Mouse (Mus musculus): Measurements from ENCODE around the gene Ubqln1. TPM values are rescaled to one million over a fixed set of nuclear protein-coding genes. Genes with fewer than 3 reads are reported as not detected.

Gene Ubqln1
- polyA plus RNA-seq, 1 experiment from 2014 or later = 144 TPM

DNA sequence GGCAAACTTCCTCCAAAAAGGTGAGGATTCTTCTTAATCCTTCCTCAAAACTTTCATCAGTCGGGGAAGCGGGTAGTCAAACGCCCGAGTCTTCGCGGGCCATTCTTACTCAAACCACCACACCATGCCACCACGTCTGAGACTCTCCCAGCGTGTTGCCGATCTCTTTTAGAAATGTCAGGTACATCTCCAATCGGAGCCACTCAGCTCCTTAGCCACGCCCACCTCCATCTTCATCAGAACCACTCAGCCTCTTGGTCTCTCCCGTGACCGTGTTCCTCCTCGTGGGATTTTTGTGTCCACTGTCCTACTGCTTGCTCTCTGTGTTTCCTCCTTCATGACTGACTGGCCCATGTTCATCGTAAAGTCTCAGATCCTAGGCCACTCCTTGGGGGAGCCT is 54.7 kb downstream of the Ubqln1 start:
- 95% methylated on average over 15 of the region's 15 CpGs for WGBS
- no peaks in the 10 kb centered on the region for H3K4me1 ChIP-seq (ENCODE audit: control insufficient read depth, insufficient read depth, low read length)
- H3K4me2 ChIP-seq (ENCODE audit: low read depth, low read length) = no peak overlapping the region
- H3K9me3 ChIP-seq (replicated peaks; ENCODE audit: control insufficient read depth, low read length) = no peaks in the 10 kb centered on the region
- H3K4me3 ChIP-seq (ENCODE audit: low read depth, low read length) = no peak overlapping the region
- H3K9ac ChIP-seq (replicated peaks; ENCODE audit: low read length) = no peak overlapping the region
- DNase-seq (ENCODE audit: low spot score) (no peak), ATAC-seq (replicated peaks; ENCODE audit: insufficient number of reproducible peaks, low FRiP score, low TSS enrichment, low read depth) (no peak)
- H3K27me3 ChIP-seq (ENCODE audit: control insufficient read depth, insufficient read depth, low read length) = no peaks in the 10 kb centered on the region
- H3K27ac ChIP-seq (replicated peaks; ENCODE audit: low read depth, low read length) = no peak overlapping the region
- H3K36me3 ChIP-seq (replicated peaks; ENCODE audit: control insufficient read depth, insufficient read depth, low read depth, low read length) = peaks cover 5% of the 10 kb centered on the region; the same call in 1 of the 2 replicates

DNA sequence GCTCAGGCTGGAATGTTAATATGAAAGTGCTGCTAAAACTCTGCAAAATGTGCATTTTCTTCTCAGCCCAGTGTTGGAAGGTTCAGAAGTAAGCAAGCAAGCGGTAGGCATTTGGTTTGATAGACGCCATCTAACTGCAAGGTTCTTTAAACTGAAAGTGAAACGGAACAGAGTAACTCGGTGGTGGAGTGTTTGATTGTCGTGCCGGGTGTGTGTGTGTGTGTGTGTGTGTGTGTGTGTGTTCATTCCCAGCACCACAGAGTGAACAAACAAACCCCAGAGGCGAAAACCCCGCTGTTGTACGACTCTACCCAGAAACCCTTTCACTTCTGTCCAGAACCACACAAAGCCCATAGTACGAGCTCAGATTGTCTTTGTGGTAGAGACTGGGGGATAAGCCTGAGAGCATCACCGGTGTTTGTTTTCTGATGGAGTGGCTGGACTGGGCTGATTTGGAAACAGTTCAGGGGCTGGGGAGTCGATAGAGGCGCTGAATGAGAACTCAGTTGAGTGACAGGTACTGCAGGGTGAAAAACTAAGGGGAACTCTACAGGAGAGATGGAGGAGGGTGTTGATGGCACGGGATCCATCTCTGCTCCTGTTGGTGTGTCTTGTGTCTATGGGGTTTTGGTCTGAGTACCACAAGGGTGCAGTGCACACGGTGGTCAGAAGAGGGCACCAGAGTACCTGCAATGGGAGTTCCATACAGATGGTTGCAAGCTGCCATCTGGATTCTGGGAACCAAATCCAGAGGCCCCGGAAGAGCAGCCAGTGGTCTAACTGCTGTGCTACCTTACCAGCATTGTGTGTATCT is 57.1 kb downstream of the Ubqln1 start:
- 12% methylated on average over 16 of the region's 16 CpGs for WGBS
- ATAC-seq (replicated peaks; ENCODE audit: insufficient number of reproducible peaks, low FRiP score, low TSS enrichment, low read depth) = peak; percentile 58; the same call in 1 of the 2 replicates
- H3K27ac ChIP-seq (replicated peaks; ENCODE audit: low read depth, low read length) = no peak overlapping the region

DNA sequence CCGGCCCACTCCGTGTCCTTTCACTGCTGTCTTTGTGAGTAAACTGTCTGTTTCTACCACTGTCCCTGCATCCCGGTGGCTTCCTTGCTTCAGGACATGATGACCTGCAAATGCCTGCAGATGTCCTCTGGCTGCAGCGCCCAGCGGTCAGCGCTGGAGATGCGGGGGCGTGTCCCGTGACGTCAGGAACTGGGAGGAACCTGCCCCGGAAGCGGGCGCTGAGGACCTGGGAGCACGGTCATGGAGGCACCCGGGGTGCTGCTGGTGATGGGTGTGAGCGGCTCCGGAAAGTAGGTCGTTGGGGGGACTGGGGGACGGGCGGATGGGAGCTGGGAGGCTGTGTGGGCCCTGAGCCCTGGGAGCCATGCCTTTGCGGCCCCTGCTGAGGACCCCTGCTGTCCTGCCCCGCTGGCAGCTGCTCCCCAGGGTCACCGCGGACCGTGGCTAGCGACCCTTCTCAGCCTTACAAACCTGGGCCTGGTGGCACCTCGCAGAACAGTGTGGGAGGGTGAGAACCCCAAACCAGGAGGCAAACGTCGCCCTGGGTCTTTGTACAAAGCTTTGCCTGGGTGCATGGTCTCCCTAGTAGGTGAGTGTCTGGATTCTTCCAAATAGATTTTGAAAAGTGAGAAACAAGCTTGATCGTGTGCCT is 57.9 kb downstream of the Ubqln1 start, which contains the start of gene Idnk:
Gene Idnk (plus strand): TSS at position 203 of the 652 bp plus-strand sequence.
- H3K4me3 ChIP-seq (ENCODE audit: low read depth, low read length) = peak within 1 kb of the TSS; percentile 68
- H3K9ac ChIP-seq (replicated peaks; ENCODE audit: low read length) = peak within 1 kb of the TSS; percentile 67
- DNase-seq (ENCODE audit: low spot score) (peak; percentile 91), ATAC-seq (replicated peaks; ENCODE audit: insufficient number of reproducible peaks, low FRiP score, low TSS enrichment, low read depth) (peak; percentile 85)
- H3K27ac ChIP-seq (replicated peaks; ENCODE audit: low read depth, low read length) = no peak within 1 kb of the TSS
- WGBS = under 1% methylated on average over 25 of the region's 30 CpGs
- H3K36me3 ChIP-seq (replicated peaks; ENCODE audit: control insufficient read depth, insufficient read depth, low read depth, low read length) = peaks cover 3% of the 10 kb centered on the region; the same call in 1 of the 2 replicates
- H3K4me1 ChIP-seq (ENCODE audit: control insufficient read depth, insufficient read depth, low read length) = no peaks in the 10 kb centered on the region
- H3K9me3 ChIP-seq (replicated peaks; ENCODE audit: control insufficient read depth, low read length) = no peaks in the 10 kb centered on the region
- peak within 1 kb of the TSS; percentile 79 for H3K4me2 ChIP-seq (ENCODE audit: low read depth, low read length)
- H3K27me3 ChIP-seq (ENCODE audit: control insufficient read depth, insufficient read depth, low read length) = no peaks in the 10 kb centered on the region

More for the DNA sequence above, 57.1 kb downstream of the Ubqln1 start:
- Histone ChIP-seq H3K27me3 (ENCODE audit: control insufficient read depth, insufficient read depth, low read length) (no peaks in the 10 kb centered on the region), H3K9me3 (replicated peaks; ENCODE audit: control insufficient read depth, low read length) (no peaks in the 10 kb centered on the region), H3K9ac (replicated peaks; ENCODE audit: low read length) (peak overlapping the region; percentile 67), H3K4me3 (ENCODE audit: low read depth, low read length) (peak overlapping the region; percentile 68), H3K36me3 (replicated peaks; ENCODE audit: control insufficient read depth, insufficient read depth, low read depth, low read length) (peaks cover 5% of the 10 kb centered on the region; the same call in 1 of the 2 replicates), H3K4me1 (ENCODE audit: control insufficient read depth, insufficient read depth, low read length) (no peaks in the 10 kb centered on the region), H3K4me2 (ENCODE audit: low read depth, low read length) (peak overlapping the region; percentile 79)
- peak; percentile 93 for DNase-seq (ENCODE audit: low spot score)

DNA sequence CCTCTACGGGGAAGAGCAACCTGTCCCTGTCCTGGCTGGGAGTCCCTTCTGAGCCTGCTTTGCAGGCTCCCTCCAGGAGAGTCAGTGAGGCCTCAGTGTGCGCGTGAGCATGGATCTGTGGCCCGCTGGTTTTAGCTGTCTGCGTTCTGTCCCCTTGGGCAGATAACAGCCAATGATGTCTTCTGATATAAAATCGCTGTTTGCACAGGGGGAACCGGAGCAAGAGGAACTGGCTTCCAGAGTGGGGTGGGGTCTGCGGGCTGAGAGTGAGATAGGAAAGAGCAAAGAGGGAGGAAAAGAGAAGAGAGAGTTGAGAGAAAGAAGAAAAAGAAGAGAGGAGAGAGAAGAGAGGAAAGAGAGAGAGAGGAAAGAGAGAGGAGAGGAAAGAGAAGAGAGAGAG is 58.4 kb downstream of the Ubqln1 start:
- no peaks in the 10 kb centered on the region for H3K4me1 ChIP-seq (ENCODE audit: control insufficient read depth, insufficient read depth, low read length)
- WGBS = 23% methylated on average over 8 of the region's 8 CpGs
- H3K36me3 ChIP-seq (replicated peaks; ENCODE audit: control insufficient read depth, insufficient read depth, low read depth, low read length) = 0 out of 2 replicates have a peak, but pooled peaks cover 2% of the 10 kb centered on the region
- DNase-seq (ENCODE audit: low spot score) (no peak), ATAC-seq (replicated peaks; ENCODE audit: insufficient number of reproducible peaks, low FRiP score, low TSS enrichment, low read depth) (no peak)
- H3K9ac ChIP-seq (replicated peaks; ENCODE audit: low read length) = peak overlapping the region; percentile 67
- no peak overlapping the region for H3K27ac ChIP-seq (replicated peaks; ENCODE audit: low read depth, low read length)
- peak overlapping the region; percentile 68 for H3K4me3 ChIP-seq (ENCODE audit: low read depth, low read length)
- H3K27me3 ChIP-seq (ENCODE audit: control insufficient read depth, insufficient read depth, low read length) = no peaks in the 10 kb centered on the region
- no peaks in the 10 kb centered on the region for H3K9me3 ChIP-seq (replicated peaks; ENCODE audit: control insufficient read depth, low read length)
- H3K4me2 ChIP-seq (ENCODE audit: low read depth, low read length) = peak overlapping the region; percentile 79

DNA sequence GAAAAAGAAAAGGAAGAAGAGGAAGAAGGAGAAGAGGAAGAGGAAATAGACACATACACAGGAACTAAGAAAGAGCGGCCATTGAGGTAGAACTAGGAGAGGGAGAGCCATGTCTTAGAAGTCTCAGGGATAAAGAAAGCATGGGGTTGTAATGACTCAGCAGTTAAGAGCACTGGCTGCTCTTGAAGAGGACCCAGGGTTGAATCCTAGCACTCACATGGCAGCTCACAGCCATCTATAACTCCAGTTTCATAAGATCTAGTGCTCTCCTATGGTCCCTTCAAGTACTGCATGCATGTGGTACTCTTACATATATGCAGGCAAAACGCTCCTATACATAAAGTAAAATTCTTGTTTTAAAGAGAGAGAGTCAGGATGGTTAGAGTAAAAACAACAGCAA is 59.4 kb downstream of the Ubqln1 start:
- no peak overlapping the region for H3K9ac ChIP-seq (replicated peaks; ENCODE audit: low read length)
- H3K4me2 ChIP-seq (ENCODE audit: low read depth, low read length) = no peak overlapping the region
- no peak for DNase-seq (ENCODE audit: low spot score)
- no peaks in the 10 kb centered on the region for H3K36me3 ChIP-seq (replicated peaks; ENCODE audit: control insufficient read depth, insufficient read depth, low read depth, low read length)
- H3K9me3 ChIP-seq (replicated peaks; ENCODE audit: control insufficient read depth, low read length) = no peaks in the 10 kb centered on the region
- no peaks in the 10 kb centered on the region for H3K4me1 ChIP-seq (ENCODE audit: control insufficient read depth, insufficient read depth, low read length)
- ATAC-seq (replicated peaks; ENCODE audit: insufficient number of reproducible peaks, low FRiP score, low TSS enrichment, low read depth) = no peak
- WGBS = 90% methylated on average over 2 of the region's 2 CpGs
- H3K27ac ChIP-seq (replicated peaks; ENCODE audit: low read depth, low read length) = no peak overlapping the region
- no peaks in the 10 kb centered on the region for H3K27me3 ChIP-seq (ENCODE audit: control insufficient read depth, insufficient read depth, low read length)
- no peak overlapping the region for H3K4me3 ChIP-seq (ENCODE audit: low read depth, low read length)

DNA sequence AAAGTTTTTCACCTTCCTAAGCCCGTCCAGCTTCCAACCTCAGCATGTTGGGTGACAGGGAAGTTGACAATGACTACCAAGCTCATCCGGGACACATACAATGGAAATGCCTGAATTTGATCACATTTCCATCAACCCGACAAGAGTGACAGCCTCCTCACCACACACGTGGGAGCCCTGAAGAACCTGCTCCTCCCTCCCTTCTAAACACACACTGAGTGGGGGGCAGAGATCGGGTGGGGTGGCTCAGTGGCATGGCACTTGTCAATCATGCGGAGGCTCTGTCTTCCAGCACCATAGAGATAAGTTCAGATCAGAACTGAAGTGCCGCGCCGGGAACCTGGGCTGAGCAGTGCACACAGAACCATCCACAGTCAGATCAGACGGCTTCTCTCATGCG is 65.0 kb downstream of the Ubqln1 start:
- Histone ChIP-seq H3K27me3 (ENCODE audit: control insufficient read depth, insufficient read depth, low read length) (no peaks in the 10 kb centered on the region), H3K36me3 (replicated peaks; ENCODE audit: control insufficient read depth, insufficient read depth, low read depth, low read length) (no peaks in the 10 kb centered on the region), H3K9me3 (replicated peaks; ENCODE audit: control insufficient read depth, low read length) (no peaks in the 10 kb centered on the region), H3K4me2 (ENCODE audit: low read depth, low read length) (no peak overlapping the region), H3K4me3 (ENCODE audit: low read depth, low read length) (no peak overlapping the region), H3K4me1 (ENCODE audit: control insufficient read depth, insufficient read depth, low read length) (no peaks in the 10 kb centered on the region), H3K27ac (replicated peaks; ENCODE audit: low read depth, low read length) (no peak overlapping the region), H3K9ac (replicated peaks; ENCODE audit: low read length) (no peak overlapping the region)
- no peak for DNase-seq (ENCODE audit: low spot score)
- ATAC-seq (replicated peaks; ENCODE audit: insufficient number of reproducible peaks, low FRiP score, low TSS enrichment, low read depth) = no peak
- WGBS = 85% methylated on average over 11 of the region's 11 CpGs

DNA sequence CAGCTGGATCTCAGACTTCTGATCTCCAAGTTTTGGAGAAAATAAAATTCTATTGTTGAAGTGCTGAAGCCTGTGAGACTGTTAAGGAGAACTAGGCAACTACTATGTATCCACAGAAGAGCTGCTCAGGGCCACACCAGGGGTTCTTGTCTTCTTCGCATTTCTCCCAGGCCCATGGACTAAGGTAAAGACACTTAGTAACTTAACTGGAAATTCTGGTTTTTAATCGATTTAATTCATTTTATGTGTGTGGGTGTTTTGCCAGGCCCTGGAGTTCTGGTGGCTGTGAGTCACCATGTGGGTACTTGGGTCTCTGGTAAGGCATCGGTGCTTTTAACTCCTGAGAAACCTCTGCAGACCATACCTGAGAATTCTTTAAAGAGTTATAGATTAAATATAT is 65.8 kb downstream of the Ubqln1 start:
- no peak overlapping the region for H3K9ac ChIP-seq (replicated peaks; ENCODE audit: low read length)
- no peaks in the 10 kb centered on the region for H3K4me1 ChIP-seq (ENCODE audit: control insufficient read depth, insufficient read depth, low read length)
- no peak overlapping the region for H3K4me3 ChIP-seq (ENCODE audit: low read depth, low read length)
- DNase-seq (ENCODE audit: low spot score) = no peak
- WGBS = 76% methylated on average over 3 of the region's 3 CpGs
- H3K27ac ChIP-seq (replicated peaks; ENCODE audit: low read depth, low read length) = no peak overlapping the region
- H3K27me3 ChIP-seq (ENCODE audit: control insufficient read depth, insufficient read depth, low read length) = no peaks in the 10 kb centered on the region
- no peak for ATAC-seq (replicated peaks; ENCODE audit: insufficient number of reproducible peaks, low FRiP score, low TSS enrichment, low read depth)
- H3K36me3 ChIP-seq (replicated peaks; ENCODE audit: control insufficient read depth, insufficient read depth, low read depth, low read length) = no peaks in the 10 kb centered on the region
- no peak overlapping the region for H3K4me2 ChIP-seq (ENCODE audit: low read depth, low read length)
- H3K9me3 ChIP-seq (replicated peaks; ENCODE audit: control insufficient read depth, low read length) = no peaks in the 10 kb centered on the region
